Mouse (Mus musculus): ENCODE data around the gene Gm11214. TPM values are rescaled to one million over a fixed set of nuclear protein-coding genes. Genes with fewer than 3 reads are reported as not detected.

The Gm11214 gene
- polyA plus RNA-seq, 1 experiment, result not detected

- no peak overlapping the region for H3K4me3 ChIP-seq (ENCODE audit: low read depth, low read length)
- no peak overlapping the region for H3K27ac ChIP-seq (ENCODE audit: insufficient read depth, low read length)
- H3K27me3 ChIP-seq (ENCODE audit: control insufficient read depth, insufficient read depth, low read length, poor library complexity, severe bottlenecking), result no peaks in the 10 kb centered on the region
- no peaks in the 10 kb centered on the region for H3K36me3 ChIP-seq (ENCODE audit: control insufficient read depth, insufficient read depth, low read length, poor library complexity, severe bottlenecking)
- no peak overlapping the region for H3K9ac ChIP-seq (ENCODE audit: low read depth, poor library complexity, severe bottlenecking)
- H3K9me3 ChIP-seq (replicated peaks; ENCODE audit: control insufficient read depth, insufficient read depth, low read length, poor library complexity, severe bottlenecking), result no peaks in the 10 kb centered on the region
- TF ChIP-seq EP300 (IDR thresholded peaks at IDR 0.05; ENCODE audit: insufficient read depth, low read depth, low read length) (no peak), CTCF (IDR thresholded peaks at IDR 0.05; ENCODE audit: low read depth, low read length) (no peak), POLR2A (IDR thresholded peaks at IDR 0.05; ENCODE audit: insufficient read depth, low read length) (no peak)
- H3K4me1 ChIP-seq (ENCODE audit: control insufficient read depth, insufficient read depth, low read length), result no peaks in the 10 kb centered on the region
Observed at GRCm38 (mm10) chr4:63633181-63633580, 30.0 kb downstream of the Gm11214 start.

GRCm38 (mm10) chr4:63627111-63627510 is 36.1 kb downstream of the Gm11214 start:
- no peaks in the 10 kb centered on the region for H3K4me1 ChIP-seq (ENCODE audit: control insufficient read depth, insufficient read depth, low read length)
- H3K9ac ChIP-seq (ENCODE audit: low read depth, poor library complexity, severe bottlenecking), result no peak overlapping the region
- H3K27ac ChIP-seq (ENCODE audit: insufficient read depth, low read length), result no peak overlapping the region
- H3K27me3 ChIP-seq (ENCODE audit: control insufficient read depth, insufficient read depth, low read length, poor library complexity, severe bottlenecking), result no peaks in the 10 kb centered on the region; the same call in 1 of the 2 replicates
- no peak for TF ChIP-seq POLR2A (IDR thresholded peaks at IDR 0.05; ENCODE audit: insufficient read depth, low read length)
- no peak overlapping the region for H3K4me3 ChIP-seq (ENCODE audit: low read depth, low read length)
- H3K9me3 ChIP-seq (replicated peaks; ENCODE audit: control insufficient read depth, insufficient read depth, low read length, poor library complexity, severe bottlenecking), result no peaks in the 10 kb centered on the region
- no peaks in the 10 kb centered on the region for H3K36me3 ChIP-seq (ENCODE audit: control insufficient read depth, insufficient read depth, low read length, poor library complexity, severe bottlenecking)

- no peaks in the 10 kb centered on the region; the same call in 1 of the 2 replicates for H3K27me3 ChIP-seq (ENCODE audit: control insufficient read depth, insufficient read depth, low read length, poor library complexity, severe bottlenecking)
- TF ChIP-seq EP300 (IDR thresholded peaks at IDR 0.05; ENCODE audit: insufficient read depth, low read depth, low read length) (no peak), CTCF (IDR thresholded peaks at IDR 0.05; ENCODE audit: low read depth, low read length) (no peak), POLR2A (IDR thresholded peaks at IDR 0.05; ENCODE audit: insufficient read depth, low read length) (no peak)
- H3K4me3 ChIP-seq (ENCODE audit: low read depth, low read length), result no peak overlapping the region
- H3K36me3 ChIP-seq (ENCODE audit: control insufficient read depth, insufficient read depth, low read length, poor library complexity, severe bottlenecking), result no peaks in the 10 kb centered on the region
- H3K27ac ChIP-seq (ENCODE audit: insufficient read depth, low read length), result no peak overlapping the region
- H3K4me1 ChIP-seq (ENCODE audit: control insufficient read depth, insufficient read depth, low read length), result no peaks in the 10 kb centered on the region
- H3K9ac ChIP-seq (ENCODE audit: low read depth, poor library complexity, severe bottlenecking), result no peak overlapping the region
- H3K9me3 ChIP-seq (replicated peaks; ENCODE audit: control insufficient read depth, insufficient read depth, low read length, poor library complexity, severe bottlenecking), result no peaks in the 10 kb centered on the region
Observed at GRCm38 (mm10) chr4:63625563-63626080, 37.6 kb downstream of the Gm11214 start.

DNA sequence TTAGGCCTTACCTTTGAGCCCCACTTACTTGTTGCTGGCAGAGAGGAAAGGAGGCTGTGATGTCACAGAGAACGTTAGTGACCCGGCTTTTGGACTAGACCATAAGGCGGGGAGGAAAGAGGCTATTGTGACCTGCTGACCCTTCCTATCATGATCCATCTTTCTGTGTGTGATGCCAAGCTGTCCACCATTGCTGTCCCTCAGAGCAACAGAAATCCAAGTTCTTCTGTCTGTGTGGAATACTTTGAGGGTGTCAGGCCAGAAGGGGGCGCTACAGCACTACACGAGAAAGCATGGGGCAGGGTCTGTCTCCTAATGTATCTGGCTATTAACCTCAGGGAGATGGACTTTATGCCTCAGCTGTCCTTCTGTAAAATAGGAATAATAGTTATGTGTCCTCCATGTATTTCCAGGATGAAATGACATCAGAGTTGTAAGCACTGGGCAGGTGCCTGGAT is 40.8 kb downstream of the Gm11214 start, which contains the start of gene Tex48:
Gene Tex48 (minus strand): TSS at position 51 of the 458 bp plus-strand sequence.
- Histone ChIP-seq H3K27ac (ENCODE audit: insufficient read depth, low read length) (no peak within 1 kb of the TSS), H3K4me3 (ENCODE audit: low read depth, low read length) (no peak within 1 kb of the TSS), H3K9ac (ENCODE audit: low read depth, poor library complexity, severe bottlenecking) (no peak within 1 kb of the TSS), H3K4me1 (ENCODE audit: control insufficient read depth, insufficient read depth, low read length) (no peaks in the 10 kb centered on the region), H3K9me3 (replicated peaks; ENCODE audit: control insufficient read depth, insufficient read depth, low read length, poor library complexity, severe bottlenecking) (no peaks in the 10 kb centered on the region), H3K27me3 (ENCODE audit: control insufficient read depth, insufficient read depth, low read length, poor library complexity, severe bottlenecking) (no peaks in the 10 kb centered on the region; the same call in 1 of the 2 replicates), H3K36me3 (ENCODE audit: control insufficient read depth, insufficient read depth, low read length, poor library complexity, severe bottlenecking) (no peaks in the 10 kb centered on the region)
- TF ChIP-seq CTCF (IDR thresholded peaks at IDR 0.05; ENCODE audit: low read depth, low read length) (peak; percentile 55), POLR2A (IDR thresholded peaks at IDR 0.05; ENCODE audit: insufficient read depth, low read length) (no peak)

DNA sequence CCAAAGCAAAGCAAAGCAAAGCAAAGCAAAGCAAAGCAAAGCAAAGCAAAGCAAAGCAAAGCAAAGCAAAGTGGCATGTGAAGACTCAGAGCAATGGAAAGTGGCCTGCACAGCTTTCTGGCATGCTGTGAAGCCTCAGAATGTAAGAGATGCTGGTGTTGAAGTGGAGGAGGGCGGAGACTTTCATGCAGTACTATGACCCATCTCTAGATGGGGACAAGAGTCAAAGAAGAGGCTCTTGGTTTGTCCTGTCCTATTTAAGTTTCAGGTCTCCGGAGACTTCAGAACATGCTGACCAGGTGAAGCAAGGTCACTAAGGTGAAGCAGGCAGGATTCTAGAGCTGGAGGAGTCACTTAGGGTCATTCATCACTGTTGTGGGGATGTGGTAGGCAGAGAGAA is 41.3 kb downstream of the Gm11214 start:
- H3K27ac ChIP-seq (ENCODE audit: insufficient read depth, low read length), result no peak overlapping the region
- H3K4me1 ChIP-seq (ENCODE audit: control insufficient read depth, insufficient read depth, low read length), result no peaks in the 10 kb centered on the region
- H3K9ac ChIP-seq (ENCODE audit: low read depth, poor library complexity, severe bottlenecking), result no peak overlapping the region
- H3K9me3 ChIP-seq (replicated peaks; ENCODE audit: control insufficient read depth, insufficient read depth, low read length, poor library complexity, severe bottlenecking), result no peaks in the 10 kb centered on the region
- TF ChIP-seq EP300 (IDR thresholded peaks at IDR 0.05; ENCODE audit: insufficient read depth, low read depth, low read length) (no peak), CTCF (IDR thresholded peaks at IDR 0.05; ENCODE audit: low read depth, low read length) (no peak)
- H3K4me3 ChIP-seq (ENCODE audit: low read depth, low read length), result no peak overlapping the region
- no peaks in the 10 kb centered on the region; the same call in 1 of the 2 replicates for H3K27me3 ChIP-seq (ENCODE audit: control insufficient read depth, insufficient read depth, low read length, poor library complexity, severe bottlenecking)
- no peaks in the 10 kb centered on the region for H3K36me3 ChIP-seq (ENCODE audit: control insufficient read depth, insufficient read depth, low read length, poor library complexity, severe bottlenecking)

Other genes starting within 250 kb of the Gm11214 start
- 33.5 and 40.2 TPM in 2 replicates for gene Whrn, start 167.4 kb downstream of the Gm11214 start, polyA plus RNA-seq (2011; ENCODE audit: insufficient read depth, insufficient read length, low read depth, missing spikeins)
- 187 and 192 TPM in 2 replicates for gene Atp6v1g1, start 118.6 kb downstream of the Gm11214 start, polyA plus RNA-seq (2011; ENCODE audit: insufficient read depth, insufficient read length, low read depth, missing spikeins)
- gene Tmem268, start 104.6 kb downstream of the Gm11214 start, polyA plus RNA-seq (2011; ENCODE audit: insufficient read depth, insufficient read length, low read depth, missing spikeins), result 4.4 and 8.9 TPM in 2 replicates
- gene Gm11213, start 58.1 kb downstream of the Gm11214 start, polyA plus RNA-seq (2011; ENCODE audit: insufficient read depth, insufficient read length, low read depth, missing spikeins), result not detected in 2 replicates
- not detected in 2 replicates for gene Tex48, start 41.0 kb downstream of the Gm11214 start, polyA plus RNA-seq (2011; ENCODE audit: insufficient read depth, insufficient read length, low read depth, missing spikeins)
- 0.20 and 0.24 TPM in 2 replicates for gene Tnfsf15, start 81.7 kb upstream of the Gm11214 start, polyA plus RNA-seq (2011; ENCODE audit: insufficient read depth, insufficient read length, low read depth, missing spikeins)
- not detected in 2 replicates for gene Tnfsf8, start 198.0 kb upstream of the Gm11214 start, polyA plus RNA-seq (2011; ENCODE audit: insufficient read depth, insufficient read length, low read depth, missing spikeins)